Mouse (Mus musculus) mesoderm, embryonic 11.5 days (tissue): ENCODE measurements at regions not wholly inside any gene's neighbourhood (a gene's known extent, or its start where the extent isn't known, plus 50 kb on each side); places are given as distances from the start of the nearest gene placed in this dataset.
A peak's percentile ranks its signal among the peaks of the same experiment; 100 is the strongest.

Source experiments
- DNase-seq: peaks from one replicate; pipeline ENCODE4 v3.0.0-alpha.2; 2012; ENCODE audit warnings: low read depth, low spot score

DNA sequence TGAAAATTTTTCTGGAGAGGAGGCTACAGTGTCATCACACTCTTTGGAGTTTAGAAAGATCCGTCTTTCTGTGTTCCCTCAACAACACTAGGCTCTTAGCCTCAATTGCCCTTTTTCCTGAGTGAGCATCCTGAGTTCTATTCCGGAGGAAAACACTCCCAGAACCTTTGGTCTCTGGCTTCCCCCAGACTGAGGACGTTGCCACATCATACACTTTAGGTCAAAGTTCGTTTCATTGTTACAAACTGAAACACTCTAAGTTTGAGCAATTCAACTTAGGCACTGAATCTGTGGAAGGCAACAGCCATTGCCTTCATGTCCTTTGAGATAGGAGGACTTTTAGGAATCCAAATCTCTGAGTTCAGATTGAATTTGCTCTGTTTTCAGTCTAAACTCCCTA is 85.0 kb downstream of the Arl4a start:
- DNase-seq: no peak

- no peak for DNase-seq
Observed at GRCm38 (mm10) chr12:39951911-39952310, 85.9 kb downstream of the Arl4a start.

- no peak for DNase-seq
Observed at GRCm38 (mm10) chr12:39950270-39950801, 87.5 kb downstream of the Arl4a start.

- no peak for DNase-seq
Observed at GRCm38 (mm10) chr12:39942910-39943309, 94.9 kb downstream of the Arl4a start.

DNA sequence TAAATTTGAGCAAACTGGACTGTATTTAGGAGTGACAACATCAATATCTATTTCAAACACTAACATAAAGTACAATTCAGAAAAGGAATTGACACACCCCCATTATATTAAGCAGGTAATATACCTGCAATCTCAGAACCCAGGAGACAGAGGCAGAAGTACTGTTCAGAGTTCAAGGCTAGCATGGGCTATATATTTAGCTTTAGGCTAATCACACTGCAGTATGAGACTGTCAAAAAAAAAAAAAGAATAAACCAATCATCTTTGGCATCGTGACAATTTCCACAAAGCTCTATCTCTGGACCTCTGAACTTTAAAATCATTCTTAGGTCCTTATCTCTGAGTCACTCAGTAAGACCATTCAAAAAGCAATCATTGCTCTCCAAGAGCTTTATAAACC is 96.7 kb downstream of the Arl4a start:
- DNase-seq: no peak

GRCm38 (mm10) chr12:39939017-39939416 is 98.8 kb downstream of the Arl4a start:
- no peak for DNase-seq

- no peak for DNase-seq
Observed at GRCm38 (mm10) chr12:39938211-39938610, 99.6 kb downstream of the Arl4a start.

DNA sequence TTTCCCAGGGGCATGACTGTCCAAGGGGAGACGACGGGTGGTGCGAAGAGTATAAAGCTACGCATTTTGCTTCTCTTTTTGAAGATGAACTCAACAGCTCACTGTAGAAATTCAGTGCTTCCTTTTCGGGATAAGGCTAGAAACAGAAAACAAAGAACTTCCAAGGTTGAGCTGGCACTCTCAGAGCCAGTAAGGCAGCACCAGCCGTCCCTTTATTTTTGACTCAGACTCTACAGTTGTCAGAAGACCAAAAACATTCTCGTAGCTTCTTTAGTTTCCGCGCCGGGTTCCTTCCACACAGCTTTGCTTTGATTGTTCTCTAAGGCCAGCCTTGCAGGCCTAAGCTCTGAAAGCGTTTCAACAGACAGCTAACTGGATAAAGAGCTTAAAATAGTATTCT is 101.5 kb downstream of the Arl4a start:
- no peak for DNase-seq

DNA sequence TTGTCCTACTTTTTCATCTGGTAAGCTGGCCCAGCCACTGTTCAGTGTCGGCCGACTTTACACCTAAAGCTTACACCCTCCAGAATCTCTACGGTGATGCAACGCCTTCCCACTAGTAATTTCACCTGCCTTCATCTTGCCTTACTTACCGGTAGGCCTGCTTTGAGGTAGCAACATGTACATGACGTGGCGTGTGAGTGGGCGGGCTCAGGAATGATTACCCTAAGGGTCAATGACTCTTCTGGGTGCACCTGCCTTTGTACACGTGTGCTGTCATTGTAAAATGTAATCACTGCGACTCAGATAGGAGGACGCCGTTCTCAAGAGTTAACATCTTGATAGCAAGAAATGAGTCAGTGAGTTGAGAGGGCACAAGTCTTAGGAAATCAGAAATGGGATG is 102.0 kb downstream of the Arl4a start:
- no peak for DNase-seq

DNA sequence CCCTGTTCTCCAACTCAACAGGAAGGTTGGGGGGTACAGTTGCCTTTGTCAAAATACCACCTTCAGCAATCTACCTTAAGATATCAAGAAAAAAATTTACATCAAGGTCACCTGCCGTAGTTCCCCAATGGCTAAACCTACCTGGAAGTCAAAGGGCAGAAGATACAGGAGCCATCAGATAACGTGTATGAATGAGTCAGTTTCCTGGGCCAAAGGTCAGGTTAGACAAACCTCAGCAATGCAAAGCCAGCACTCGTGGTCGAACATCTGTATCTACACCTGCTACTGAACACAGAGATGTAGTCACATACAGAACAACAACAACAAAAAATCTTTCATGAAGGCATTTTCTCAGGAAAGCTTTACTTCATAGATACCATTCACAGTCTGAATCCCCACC is 102.9 kb downstream of the Arl4a start:
- no peak for DNase-seq

DNA sequence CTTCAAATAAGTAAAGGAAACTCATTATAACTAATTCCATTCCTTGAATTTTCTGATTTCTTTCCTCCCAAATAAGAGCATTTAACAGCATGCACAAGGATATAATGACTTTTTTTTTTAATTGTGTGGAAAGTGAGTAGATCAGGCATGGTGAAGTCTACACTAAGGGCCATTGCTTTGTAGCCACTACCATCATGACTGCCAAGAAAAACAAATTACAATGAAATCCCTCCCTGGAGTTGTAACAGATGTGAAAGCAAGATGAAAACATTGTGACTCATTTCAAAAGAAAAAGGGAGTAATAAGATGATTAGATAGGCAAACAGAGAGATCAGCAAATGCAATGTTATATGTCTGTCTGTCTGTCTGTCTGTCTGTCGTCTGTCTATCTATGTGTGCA is 106.6 kb downstream of the Arl4a start:
- DNase-seq: no peak

GRCm38 (mm10) chr12:39927902-39928301 is 109.9 kb downstream of the Arl4a start:
- no peak for DNase-seq

DNA sequence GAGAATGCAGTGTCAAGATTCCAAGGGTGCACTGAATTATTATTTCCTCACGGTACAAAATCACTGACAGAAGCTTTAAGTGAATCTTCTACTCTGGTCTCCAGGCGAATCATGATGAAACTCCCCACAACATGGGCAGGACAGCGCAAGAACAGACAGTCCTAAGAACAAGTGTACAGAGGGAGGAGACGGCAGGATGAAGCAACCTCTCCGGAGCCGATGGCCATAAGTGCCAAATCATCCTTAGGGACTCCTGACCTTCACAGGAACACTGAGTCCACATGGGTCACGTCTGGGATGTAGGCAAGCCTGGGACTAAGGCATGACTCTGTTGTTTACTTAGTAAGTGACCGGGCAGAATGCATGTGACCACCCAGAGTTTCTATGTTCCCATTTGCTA is 110.8 kb downstream of the Arl4a start:
- no peak for DNase-seq

DNA sequence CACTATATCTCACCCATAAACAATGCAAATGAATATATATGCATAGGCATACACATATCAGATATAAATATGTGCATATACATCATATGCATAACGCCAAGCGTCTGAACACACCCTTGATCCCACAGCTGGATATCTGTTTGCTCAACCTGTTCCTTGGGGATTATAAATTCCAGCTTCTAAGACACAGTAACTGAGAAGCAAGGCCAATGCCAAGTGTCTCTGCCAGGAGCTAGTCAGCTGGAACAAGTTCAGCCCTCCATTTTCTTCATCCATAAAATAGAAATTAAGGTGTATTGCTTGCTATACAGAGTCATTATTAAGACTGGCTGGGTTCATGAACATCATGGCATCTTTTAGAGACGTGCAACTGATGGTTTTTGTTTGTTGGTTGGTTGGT is 116.3 kb downstream of the Arl4a start:
- DNase-seq: no peak

GRCm38 (mm10) chr12:39920466-39920913 is 117.3 kb downstream of the Arl4a start:
- peak; percentile 42 for DNase-seq

DNA sequence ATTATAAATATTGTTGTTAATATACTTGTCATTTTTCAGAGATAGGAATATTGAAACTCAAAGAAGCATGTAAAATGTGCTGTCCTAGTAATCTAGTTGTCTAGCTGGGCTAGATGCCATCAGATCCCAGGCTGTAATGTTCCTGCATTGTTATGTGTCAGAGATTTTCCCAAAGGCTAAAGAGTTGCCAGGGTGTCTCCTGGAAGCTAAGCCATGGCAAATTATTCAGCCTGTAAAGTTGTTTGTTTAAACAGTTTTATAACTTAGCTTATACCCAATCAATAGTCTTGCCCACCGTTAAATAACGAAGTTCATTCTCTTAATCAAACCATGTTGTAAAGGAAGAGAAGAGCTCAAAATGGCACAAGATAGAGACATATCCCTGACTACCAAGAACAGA is 117.9 kb downstream of the Arl4a start:
- no peak for DNase-seq

GRCm38 (mm10) chr12:39888493-39888892 is 149.3 kb downstream of the Arl4a start:
- no peak for DNase-seq

DNA sequence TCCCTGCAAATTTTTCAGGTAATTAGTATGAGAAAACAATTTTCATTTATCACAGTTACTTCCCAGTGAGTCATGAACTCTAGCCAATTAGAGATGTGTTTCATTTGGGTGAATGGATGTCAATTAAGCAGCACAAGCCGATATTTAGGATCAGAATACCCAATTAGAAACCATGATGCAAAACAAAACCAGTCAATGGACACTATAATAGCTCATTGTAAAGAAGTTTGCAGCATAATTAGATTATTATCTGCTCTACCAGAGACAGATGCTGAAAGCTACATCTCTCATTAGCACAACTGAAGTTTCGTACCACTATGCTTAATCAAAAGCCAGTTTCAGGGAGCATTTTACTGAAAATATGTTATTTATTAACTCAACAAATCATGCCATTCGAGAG is 152.5 kb downstream of the Arl4a start:
- no peak for DNase-seq

- DNase-seq: no peak
Observed at GRCm38 (mm10) chr12:39880309-39880708, 157.5 kb downstream of the Arl4a start.

- DNase-seq: no peak
Observed at GRCm38 (mm10) chr12:39873917-39874316, 163.9 kb downstream of the Arl4a start.

DNA sequence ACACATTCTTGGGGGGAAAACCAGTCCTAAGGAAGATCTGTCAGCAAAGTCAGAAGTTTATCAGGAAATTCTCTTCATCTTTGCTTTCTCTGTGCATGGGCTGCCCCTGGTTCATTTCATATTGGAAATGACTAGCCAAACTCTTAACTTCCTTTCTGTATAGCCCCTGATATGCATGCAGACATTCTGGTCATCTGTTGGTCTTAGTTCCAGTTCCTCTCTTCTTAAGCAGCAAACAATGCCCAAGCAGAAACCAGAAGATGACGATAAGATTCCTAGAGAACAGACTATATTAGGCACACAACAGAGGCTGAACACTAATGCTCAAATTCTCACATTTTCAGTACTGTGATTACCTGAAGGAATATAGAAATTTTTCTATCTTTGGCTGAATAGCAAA is 176.0 kb downstream of the Arl4a start:
- DNase-seq: no peak

DNA sequence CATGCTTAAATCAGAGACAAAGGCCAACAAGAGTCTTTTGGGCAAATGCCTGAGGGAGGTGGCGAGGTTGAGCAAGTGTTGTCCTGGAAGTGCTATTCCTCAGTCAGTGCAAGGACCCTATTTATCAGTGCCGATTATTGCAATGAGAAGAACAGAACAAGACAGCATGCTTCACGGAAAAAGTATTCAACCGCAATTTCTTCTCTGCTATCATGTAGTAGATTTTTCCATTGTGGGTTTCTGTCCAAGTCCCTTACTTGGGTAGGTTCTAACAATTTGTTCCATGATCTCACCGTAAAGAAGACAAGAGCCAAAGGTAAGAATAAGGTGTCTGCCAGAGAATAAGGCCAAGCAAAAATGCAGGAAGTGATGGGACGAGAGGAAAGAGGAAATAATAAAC is 186.2 kb downstream of the Arl4a start:
- no peak for DNase-seq

- DNase-seq: no peak
Observed at GRCm38 (mm10) chr12:39849346-39850058, 188.3 kb downstream of the Arl4a start.

- no peak for DNase-seq
Observed at GRCm38 (mm10) chr12:39840615-39841014, 197.2 kb downstream of the Arl4a start.
